Mouse (Mus musculus): ENCODE measurements around the gene Med13.

Med13 gene

GRCm38 (mm10) chr11:86356854-86357788 is at the start of gene Med13:
Gene Med13, minus strand, starts transcription at chr11:86357602.
- DNase-seq (ENCODE audit: low read depth, low spot score), result peak; percentile 37

DNA sequence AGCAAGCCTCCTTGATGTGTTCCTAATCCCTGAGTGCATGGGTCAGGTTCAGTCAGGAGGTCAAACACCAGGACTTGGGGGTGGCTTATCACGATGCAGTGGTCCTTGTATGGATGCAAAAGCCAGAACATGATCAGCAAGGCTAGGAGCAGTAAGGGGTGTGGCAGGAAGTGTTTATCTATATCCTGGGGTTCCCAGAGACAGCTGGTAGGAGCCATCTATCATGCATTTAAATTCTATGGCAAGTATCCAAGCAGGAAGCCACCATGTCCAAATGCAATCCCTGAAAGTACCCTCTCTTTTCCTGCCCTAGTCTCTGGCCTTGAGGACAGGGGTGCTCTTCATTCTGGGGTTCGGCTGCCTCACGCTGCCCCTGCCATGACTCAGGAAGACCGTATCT is 47.2 kb upstream of the Med13 start:
- no peak for DNase-seq (ENCODE audit: low read depth, low spot score)

DNA sequence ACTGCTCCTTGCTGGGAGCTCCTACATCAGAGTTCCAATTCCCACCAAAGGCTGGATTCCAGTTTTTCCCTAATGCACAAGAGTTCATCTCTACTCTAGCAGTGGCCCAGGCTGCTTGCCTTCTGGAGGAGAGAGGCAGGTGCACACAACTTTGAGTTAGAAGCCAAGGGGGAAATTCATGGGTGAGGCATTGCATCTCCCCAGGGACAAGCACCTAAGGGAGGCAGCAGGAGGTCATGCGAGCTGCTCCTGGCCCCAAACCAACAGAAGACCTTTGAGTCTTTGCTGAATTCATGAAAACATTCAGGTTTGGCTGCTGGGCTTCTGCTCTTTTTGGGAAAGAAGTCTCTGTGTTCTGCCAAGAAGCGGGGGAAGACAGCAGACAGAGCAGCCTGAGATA is 46.4 kb upstream of the Med13 start:
- no peak for DNase-seq (ENCODE audit: low read depth, low spot score)

DNA sequence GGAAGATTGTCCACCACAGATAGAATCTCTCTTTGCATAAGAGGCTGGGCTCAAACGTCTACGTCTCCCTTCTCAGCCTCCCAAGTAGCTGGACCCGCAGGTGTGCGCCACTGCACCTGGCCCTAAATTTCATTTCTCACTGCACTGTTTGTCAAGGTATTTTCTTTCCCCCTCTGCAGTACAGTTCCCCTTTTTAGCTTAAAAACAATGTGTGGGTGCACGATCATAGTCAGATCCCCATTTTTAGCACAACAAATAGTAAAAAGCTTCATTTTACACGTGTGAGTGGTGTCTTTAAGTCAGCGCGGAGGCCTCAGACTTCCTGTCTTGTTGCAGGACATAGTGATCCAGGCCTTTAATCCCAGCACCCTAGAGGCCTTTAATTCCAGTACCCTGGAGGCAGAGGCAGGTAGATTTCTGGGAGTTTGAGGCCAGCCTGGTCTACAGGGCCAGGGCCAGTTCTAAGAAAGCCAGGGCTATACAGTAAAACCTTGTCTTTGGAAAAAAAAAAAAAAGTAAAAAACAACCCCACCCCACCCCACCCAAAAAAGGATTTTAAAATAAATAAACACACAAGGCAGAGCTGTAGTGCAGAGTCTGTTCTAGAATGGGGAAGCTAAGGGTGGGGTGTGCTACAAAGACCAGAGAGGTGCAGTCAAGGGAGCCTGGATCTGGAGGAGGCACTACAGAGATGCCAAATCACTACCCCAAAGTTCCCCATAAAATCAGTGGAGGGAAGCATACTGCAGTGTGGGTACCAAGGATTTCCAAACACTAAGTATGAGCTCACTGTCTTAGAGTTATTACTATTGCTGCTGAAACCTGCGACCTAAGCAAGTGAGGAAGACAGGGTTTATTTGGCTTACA is 42.1 kb upstream of the Med13 start:
- DNase-seq (ENCODE audit: low read depth, low spot score), result no peak

DNA sequence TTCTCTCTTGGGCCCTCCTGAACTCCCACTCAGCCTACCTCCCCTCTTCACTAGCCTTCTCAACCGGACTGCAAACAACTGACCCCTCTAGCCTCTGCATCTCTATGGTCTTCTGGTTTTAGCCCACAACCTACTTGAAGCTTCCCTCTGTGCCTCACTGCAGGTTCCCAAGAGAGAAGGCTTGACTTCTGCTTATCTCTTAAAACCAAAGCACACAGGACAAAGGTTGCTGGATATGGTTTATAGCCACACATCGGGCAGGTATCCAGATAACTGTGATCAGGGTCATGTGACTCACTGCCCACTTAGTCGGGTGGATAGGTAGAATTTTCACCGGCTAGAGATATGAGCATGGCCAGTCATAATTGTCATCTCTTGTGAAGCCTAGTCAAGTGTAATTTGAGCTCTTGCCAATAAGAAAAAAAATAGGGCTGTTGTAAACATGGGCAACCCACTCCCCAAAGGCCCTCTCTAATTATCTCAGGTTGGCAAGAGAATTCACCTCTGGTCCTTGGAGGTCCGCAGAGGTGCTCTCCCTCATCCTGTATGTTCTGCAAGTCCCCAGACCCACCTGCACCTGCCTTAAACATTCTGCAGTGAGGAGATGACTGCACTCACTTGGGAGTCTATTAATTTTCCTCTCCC is 39.7 kb upstream of the Med13 start:
- no peak for DNase-seq (ENCODE audit: low read depth, low spot score)

GRCm38 (mm10) chr11:86396518-86396917 is 39.1 kb upstream of the Med13 start:
- DNase-seq (ENCODE audit: low read depth, low spot score), result no peak

- DNase-seq (ENCODE audit: low read depth, low spot score), result peak; percentile 31
These were observed 38.2 kb upstream of the Med13 start for GRCm38 (mm10) chr11:86395513-86396125.

- DNase-seq (ENCODE audit: low read depth, low spot score), result no peak
These were observed 37.7 kb upstream of the Med13 start for GRCm38 (mm10) chr11:86395100-86395499.

GRCm38 (mm10) chr11:86391687-86392086 is 34.3 kb upstream of the Med13 start:
- DNase-seq (ENCODE audit: low read depth, low spot score), result no peak

GRCm38 (mm10) chr11:86390308-86390707 is 32.9 kb upstream of the Med13 start:
- DNase-seq (ENCODE audit: low read depth, low spot score), result no peak

DNA sequence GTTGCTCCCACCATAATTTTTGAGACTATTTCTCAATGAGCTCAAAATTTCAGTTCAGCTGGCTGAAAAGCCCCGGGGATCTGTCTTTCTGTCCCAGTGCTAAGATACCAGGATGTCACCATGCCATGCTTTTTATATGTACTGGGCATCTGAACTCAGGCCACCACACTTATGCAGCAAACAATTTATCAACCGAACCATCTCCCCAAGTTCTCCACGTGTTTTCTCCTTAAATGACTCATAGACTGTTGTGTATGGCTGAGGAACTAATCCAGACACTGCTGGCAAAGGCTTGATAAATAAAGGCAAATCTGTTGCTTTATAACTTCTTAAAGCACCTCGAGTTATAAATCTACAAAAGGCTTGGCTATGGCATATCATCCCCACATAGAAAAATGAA is 32.1 kb upstream of the Med13 start:
- no peak for DNase-seq (ENCODE audit: low read depth, low spot score)

DNA sequence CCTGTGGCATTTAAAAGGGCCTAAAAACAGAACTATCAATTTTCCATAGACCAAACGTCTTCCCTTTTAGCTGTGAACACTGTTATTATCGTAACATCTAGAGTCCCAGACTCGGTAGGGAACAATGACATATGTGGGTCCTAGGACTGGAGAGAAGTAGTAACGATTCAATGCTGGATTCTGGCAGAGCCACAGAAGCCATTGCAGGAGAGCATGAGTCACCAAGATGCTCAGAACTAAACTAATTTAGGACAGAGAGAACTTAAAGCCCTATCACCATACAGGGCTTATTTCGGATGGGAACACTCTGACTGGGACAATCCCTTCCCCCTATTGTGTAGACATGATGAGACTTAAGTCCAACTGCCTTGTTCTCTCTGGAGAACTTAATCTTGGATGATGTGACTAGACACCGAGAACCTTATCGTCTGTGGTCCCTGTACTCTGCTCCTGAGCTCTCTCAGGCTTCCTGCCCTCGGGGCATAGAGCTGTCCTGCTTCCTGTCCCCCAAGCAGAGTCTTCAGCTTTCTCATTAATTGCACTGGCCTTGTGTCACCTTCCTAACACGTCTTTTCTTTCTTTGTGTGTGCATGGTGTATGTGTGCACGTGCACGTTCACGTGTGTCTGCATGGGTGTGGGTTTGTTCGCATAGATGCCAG is 31.5 kb upstream of the Med13 start:
- no peak for DNase-seq (ENCODE audit: low read depth, low spot score)

GRCm38 (mm10) chr11:86387121-86387893 is 29.9 kb upstream of the Med13 start:
- DNase-seq (ENCODE audit: low read depth, low spot score), result no peak

GRCm38 (mm10) chr11:86386576-86386975 is 29.2 kb upstream of the Med13 start:
- no peak for DNase-seq (ENCODE audit: low read depth, low spot score)

DNA sequence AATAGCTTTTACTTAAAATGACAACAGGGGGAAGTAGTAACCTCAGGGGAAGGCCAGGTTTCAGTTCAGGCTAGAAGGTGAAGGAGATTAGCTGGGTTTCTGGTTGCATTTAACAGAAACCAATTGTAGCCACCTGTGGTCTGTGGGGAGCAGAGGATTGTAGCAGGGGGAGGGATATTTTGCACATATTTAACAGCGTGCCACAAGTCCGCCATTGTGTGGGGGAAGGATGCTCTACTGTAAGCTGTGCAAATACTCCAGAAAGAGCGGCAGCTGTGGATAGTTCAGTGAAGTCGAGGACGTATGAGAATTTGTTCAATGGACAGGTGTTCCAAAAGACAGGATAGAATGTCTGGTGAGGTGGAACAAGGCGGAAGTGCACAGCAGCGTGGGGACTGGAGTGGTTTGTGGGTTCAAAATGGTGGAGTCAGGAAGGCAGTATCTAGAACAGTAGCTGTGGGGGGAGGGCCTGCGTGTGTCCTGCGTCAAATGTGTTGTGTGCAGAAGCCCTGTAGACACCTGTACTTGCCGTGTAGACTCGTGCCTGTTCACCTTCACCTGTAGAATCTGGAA is 28.4 kb upstream of the Med13 start:
- DNase-seq (ENCODE audit: low read depth, low spot score), result peak; percentile 20

GRCm38 (mm10) chr11:86384141-86384540 is 26.7 kb upstream of the Med13 start:
- no peak for DNase-seq (ENCODE audit: low read depth, low spot score)

DNA sequence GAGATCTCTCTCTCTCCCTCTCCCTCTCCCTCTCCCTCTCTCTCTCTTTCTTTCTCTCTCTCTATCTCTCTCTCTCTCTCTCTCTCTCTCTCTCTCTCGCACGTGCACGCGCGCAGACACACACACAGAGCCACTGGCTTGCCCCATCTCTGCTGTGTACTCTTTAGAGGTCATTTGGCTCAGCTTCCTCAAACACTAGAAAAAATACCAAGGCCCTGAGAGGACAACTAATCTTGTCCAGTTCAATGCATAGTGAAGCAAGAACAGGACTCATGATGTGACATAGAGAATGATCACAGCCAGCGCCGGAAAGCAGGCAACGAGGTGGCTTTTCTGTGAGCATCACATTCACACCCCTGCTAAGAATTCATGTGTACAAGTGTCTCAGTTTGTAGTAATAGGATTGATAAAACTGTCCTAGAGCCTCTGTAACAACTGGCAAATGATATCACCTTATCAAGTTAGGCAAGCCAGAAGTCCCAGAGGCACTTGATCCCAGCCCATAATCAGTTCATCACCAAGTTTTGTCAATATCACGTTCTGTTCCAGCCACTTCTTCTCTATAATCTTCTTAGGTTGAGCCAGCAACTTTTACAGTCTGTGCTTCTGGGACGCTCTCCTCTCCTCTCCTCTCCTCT is 25.2 kb upstream of the Med13 start:
- DNase-seq (ENCODE audit: low read depth, low spot score), result no peak

GRCm38 (mm10) chr11:86381478-86382091 is 24.2 kb upstream of the Med13 start:
- DNase-seq (ENCODE audit: low read depth, low spot score), result no peak

Data from forelimb bud, embryonic 11.5 days (tissue).